Mouse (Mus musculus): ENCODE measurements around the gene Prss8. TPM values are rescaled to one million over a fixed set of nuclear protein-coding genes. Genes with fewer than 3 reads are reported as not detected.

Gene Prss8
- polyA plus RNA-seq, 1 experiment = 6.9 TPM

DNA sequence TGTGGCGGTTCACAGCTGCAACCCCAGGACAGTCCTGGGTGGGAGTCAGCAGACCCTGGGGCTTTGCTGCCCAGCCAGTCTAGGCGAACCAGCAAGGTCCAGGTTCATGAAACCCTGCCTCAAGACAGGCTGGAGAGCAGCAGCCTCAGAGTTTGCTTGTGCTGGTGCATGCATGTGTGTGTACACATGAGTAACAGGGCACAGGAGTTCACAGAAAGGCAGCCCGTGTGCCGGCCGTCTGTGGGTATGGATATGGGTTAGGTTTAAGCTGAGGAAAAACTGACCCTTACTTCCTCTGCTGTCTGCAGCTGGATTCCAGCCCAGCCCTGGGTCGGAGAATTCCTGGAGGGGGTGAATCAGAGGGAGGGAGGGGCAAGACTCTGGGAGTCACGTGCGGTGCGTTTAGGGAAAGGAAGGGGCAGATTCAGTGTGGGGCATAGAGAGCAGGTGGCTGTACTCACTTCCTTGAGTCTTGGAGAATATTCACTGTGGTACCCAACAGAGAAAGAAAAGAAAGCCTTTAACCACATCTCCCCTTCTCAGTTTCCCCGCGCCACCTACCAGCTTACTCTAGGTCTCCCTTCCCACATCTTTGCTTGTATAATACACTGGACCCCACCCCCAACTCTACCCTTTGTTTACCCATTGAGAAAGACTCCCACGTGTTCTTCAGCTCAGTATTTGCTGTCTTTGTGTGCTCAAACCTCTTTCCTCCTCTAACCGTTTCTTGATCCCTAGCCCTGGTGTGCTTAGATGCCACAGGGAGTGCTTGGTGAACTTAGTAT lies 1.6 kb upstream of the Prss8 start:
- Histone ChIP-seq H3K27me3 (ENCODE audit: control insufficient read depth, insufficient read depth, low read length) (no peaks in the 10 kb centered on the region), H3K27ac (ENCODE audit: control insufficient read depth, insufficient read depth, low read length) (no peak overlapping the region), H3K36me3 (ENCODE audit: control insufficient read depth, insufficient read depth, low read length) (0 out of 2 replicates have a peak, but pooled peaks cover under 1% of the 10 kb centered on the region), H3K4me1 (replicated peaks; ENCODE audit: control insufficient read depth, insufficient read depth, low read length) (peaks cover 14% of the 10 kb centered on the region), H3K4me3 (ENCODE audit: control insufficient read depth, insufficient read depth, low read length) (no peak overlapping the region)
- TF ChIP-seq CTCF (IDR thresholded peaks at IDR 0.05; ENCODE audit: borderline replicate concordance, control insufficient read depth, extremely low read depth, insufficient read depth, low read length, poor library complexity) (no peak), POLR2A (IDR thresholded peaks at IDR 0.05; ENCODE audit: control insufficient read depth, extremely low read depth, insufficient read depth, low read length, poor library complexity) (no peak)
- WGBS = 60% methylated on average over 13 of the region's 13 CpGs
- no peak for DNase-seq

DNA sequence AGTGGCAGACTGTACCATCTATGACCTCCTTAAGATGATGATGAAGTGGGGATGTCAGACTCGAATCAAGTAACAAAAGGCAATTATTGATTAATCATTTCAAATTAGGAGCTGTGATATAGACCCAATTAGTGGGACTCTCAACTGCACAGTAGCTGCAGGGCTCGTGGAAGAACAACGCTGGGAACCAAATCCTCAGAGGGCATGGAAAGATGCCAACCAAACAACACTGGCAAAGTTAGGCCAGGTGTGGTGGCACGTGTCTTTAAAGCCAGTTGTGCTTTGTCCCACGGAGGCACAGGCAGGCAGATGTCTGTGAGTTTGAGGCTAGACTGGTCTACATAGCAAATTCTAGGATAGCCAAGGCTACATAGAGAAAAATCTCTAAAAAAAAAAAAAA lies 732 bp upstream of the Prss8 start:
- no peaks in the 10 kb centered on the region for H3K27me3 ChIP-seq (ENCODE audit: control insufficient read depth, insufficient read depth, low read length)
- no peak for TF ChIP-seq CTCF (IDR thresholded peaks at IDR 0.05; ENCODE audit: borderline replicate concordance, control insufficient read depth, extremely low read depth, insufficient read depth, low read length, poor library complexity)
- no peak for TF ChIP-seq POLR2A (IDR thresholded peaks at IDR 0.05; ENCODE audit: control insufficient read depth, extremely low read depth, insufficient read depth, low read length, poor library complexity)
- H3K27ac ChIP-seq (ENCODE audit: control insufficient read depth, insufficient read depth, low read length) = no peak overlapping the region
- peaks cover 7% of the 10 kb centered on the region; the same call in 1 of the 2 replicates for H3K4me1 ChIP-seq (replicated peaks; ENCODE audit: control insufficient read depth, insufficient read depth, low read length)
- peaks cover 8% of the 10 kb centered on the region; the same call in 1 of the 2 replicates for H3K36me3 ChIP-seq (ENCODE audit: control insufficient read depth, insufficient read depth, low read length)
- H3K4me3 ChIP-seq (ENCODE audit: control insufficient read depth, insufficient read depth, low read length) = no peak overlapping the region
- WGBS = 75% methylated on average over 5 of the region's 5 CpGs
- DNase-seq = no peak

DNA sequence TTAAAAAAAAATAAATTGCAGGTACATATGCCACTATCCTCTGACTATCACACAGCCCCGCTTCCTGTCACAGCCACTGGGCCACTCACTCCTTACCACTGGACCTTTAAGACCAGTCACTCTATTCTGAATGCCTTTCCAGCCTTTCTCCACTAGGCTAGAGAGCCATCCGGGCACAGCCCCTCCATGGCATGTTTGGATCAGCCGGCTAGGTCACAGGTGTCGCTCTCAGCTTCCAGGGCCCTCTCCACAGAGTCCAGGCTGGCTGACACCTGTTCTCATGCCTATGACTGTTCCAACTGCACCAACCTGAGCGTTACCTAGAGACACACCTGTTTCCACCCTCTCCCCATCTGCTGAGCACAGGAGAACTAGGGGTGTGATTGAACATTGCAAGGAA lies 1.3 kb downstream of the Prss8 start:
- no peak for DNase-seq
- no peak overlapping the region for H3K27ac ChIP-seq (ENCODE audit: control insufficient read depth, insufficient read depth, low read length)
- H3K36me3 ChIP-seq (ENCODE audit: control insufficient read depth, insufficient read depth, low read length) = peaks cover 18% of the 10 kb centered on the region
- H3K4me3 ChIP-seq (ENCODE audit: control insufficient read depth, insufficient read depth, low read length) = no peak overlapping the region
- peaks cover 4% of the 10 kb centered on the region; the same call in 1 of the 2 replicates for H3K4me1 ChIP-seq (replicated peaks; ENCODE audit: control insufficient read depth, insufficient read depth, low read length)
- WGBS = 89% methylated on average over 5 of the region's 5 CpGs
- TF ChIP-seq POLR2A (IDR thresholded peaks at IDR 0.05; ENCODE audit: control insufficient read depth, extremely low read depth, insufficient read depth, low read length, poor library complexity) = no peak
- TF ChIP-seq CTCF (IDR thresholded peaks at IDR 0.05; ENCODE audit: borderline replicate concordance, control insufficient read depth, extremely low read depth, insufficient read depth, low read length, poor library complexity) = no peak
- H3K27me3 ChIP-seq (ENCODE audit: control insufficient read depth, insufficient read depth, low read length) = no peaks in the 10 kb centered on the region

DNA sequence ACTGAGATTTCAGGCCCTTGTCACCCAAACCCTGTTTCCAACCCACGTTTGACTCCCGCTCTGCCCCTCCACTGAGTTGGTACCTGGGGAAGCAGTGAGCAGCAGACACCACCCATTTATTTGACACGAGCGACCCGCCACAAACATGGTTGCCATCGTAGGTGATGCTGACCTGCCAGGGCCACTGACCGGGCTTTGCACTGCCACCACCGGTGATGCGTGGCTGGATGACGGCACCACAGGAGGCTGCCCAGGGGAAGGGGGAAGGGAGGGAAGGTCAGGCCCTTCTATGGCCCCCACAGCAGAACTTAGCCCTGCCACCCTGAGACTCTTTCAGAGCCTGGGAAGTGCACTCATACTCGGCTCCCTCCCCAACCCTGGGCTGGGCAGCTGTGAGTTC lies 2.2 kb downstream of the Prss8 start:
- Histone ChIP-seq H3K27ac (ENCODE audit: control insufficient read depth, insufficient read depth, low read length) (no peak overlapping the region), H3K4me1 (replicated peaks; ENCODE audit: control insufficient read depth, insufficient read depth, low read length) (peaks cover 4% of the 10 kb centered on the region; the same call in 1 of the 2 replicates), H3K36me3 (ENCODE audit: control insufficient read depth, insufficient read depth, low read length) (peaks cover 18% of the 10 kb centered on the region), H3K27me3 (ENCODE audit: control insufficient read depth, insufficient read depth, low read length) (no peaks in the 10 kb centered on the region), H3K4me3 (ENCODE audit: control insufficient read depth, insufficient read depth, low read length) (no peak overlapping the region)
- DNase-seq = no peak
- no peak for TF ChIP-seq POLR2A (IDR thresholded peaks at IDR 0.05; ENCODE audit: control insufficient read depth, extremely low read depth, insufficient read depth, low read length, poor library complexity)
- no peak for TF ChIP-seq CTCF (IDR thresholded peaks at IDR 0.05; ENCODE audit: borderline replicate concordance, control insufficient read depth, extremely low read depth, insufficient read depth, low read length, poor library complexity)
- WGBS = 95% methylated on average over 11 of the region's 11 CpGs

DNA sequence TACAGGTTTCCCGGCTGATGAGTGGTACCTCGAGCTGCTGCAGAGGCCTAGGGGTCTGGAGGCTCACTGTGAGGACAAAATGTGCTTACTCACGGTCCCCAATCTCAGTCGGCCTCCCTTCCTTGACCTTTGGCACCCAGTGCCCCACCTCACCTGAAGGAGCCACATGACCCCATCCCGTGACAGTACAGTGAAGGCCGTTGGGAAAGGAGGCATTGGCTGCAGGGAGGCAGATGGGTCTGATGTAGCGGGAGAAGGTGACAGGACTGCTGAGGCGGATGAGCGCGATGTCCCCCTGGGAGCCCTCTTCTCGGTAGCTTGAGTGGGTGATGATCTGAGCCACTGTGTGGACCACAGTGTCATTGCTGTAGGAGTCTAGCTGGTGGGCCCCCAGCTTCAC lies 3.1 kb downstream of the Prss8 start:
- no peak for TF ChIP-seq CTCF (IDR thresholded peaks at IDR 0.05; ENCODE audit: borderline replicate concordance, control insufficient read depth, extremely low read depth, insufficient read depth, low read length, poor library complexity)
- no peak for TF ChIP-seq POLR2A (IDR thresholded peaks at IDR 0.05; ENCODE audit: control insufficient read depth, extremely low read depth, insufficient read depth, low read length, poor library complexity)
- no peak overlapping the region for H3K4me3 ChIP-seq (ENCODE audit: control insufficient read depth, insufficient read depth, low read length)
- WGBS = 97% methylated on average over 11 of the region's 11 CpGs
- H3K4me1 ChIP-seq (replicated peaks; ENCODE audit: control insufficient read depth, insufficient read depth, low read length) = peaks cover 7% of the 10 kb centered on the region; the same call in 1 of the 2 replicates
- no peak overlapping the region for H3K27ac ChIP-seq (ENCODE audit: control insufficient read depth, insufficient read depth, low read length)
- H3K36me3 ChIP-seq (ENCODE audit: control insufficient read depth, insufficient read depth, low read length) = peaks cover 18% of the 10 kb centered on the region
- no peaks in the 10 kb centered on the region for H3K27me3 ChIP-seq (ENCODE audit: control insufficient read depth, insufficient read depth, low read length)
- no peak for DNase-seq

DNA sequence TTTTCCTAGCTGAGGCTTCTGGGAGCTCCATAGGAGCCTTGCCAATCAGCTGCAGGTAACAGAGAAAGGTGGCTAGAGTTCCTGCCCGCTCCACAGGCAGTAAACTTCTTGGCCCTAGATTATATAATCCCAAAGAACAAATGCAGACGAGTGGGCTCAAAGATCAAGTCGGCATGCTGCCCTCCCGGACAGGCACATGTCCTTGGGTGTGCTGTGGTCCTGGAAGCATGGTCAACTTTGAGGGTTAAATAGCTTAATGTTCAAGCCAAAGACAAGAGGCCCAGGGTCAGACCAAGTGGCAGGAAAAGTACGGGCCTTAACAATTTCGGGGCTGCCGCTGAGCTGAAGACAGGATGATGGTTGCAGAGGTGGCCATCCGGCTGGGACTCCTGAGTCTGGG lies 3.8 kb downstream of the Prss8 start:
- 97% methylated on average over 8 of the region's 8 CpGs for WGBS
- TF ChIP-seq CTCF (IDR thresholded peaks at IDR 0.05; ENCODE audit: borderline replicate concordance, control insufficient read depth, extremely low read depth, insufficient read depth, low read length, poor library complexity) = no peak
- H3K4me3 ChIP-seq (ENCODE audit: control insufficient read depth, insufficient read depth, low read length) = no peak overlapping the region
- no peak for DNase-seq
- 0 out of 2 replicates have a peak, but pooled peaks cover 3% of the 10 kb centered on the region for H3K4me1 ChIP-seq (replicated peaks; ENCODE audit: control insufficient read depth, insufficient read depth, low read length)
- peaks cover 18% of the 10 kb centered on the region for H3K36me3 ChIP-seq (ENCODE audit: control insufficient read depth, insufficient read depth, low read length)
- H3K27me3 ChIP-seq (ENCODE audit: control insufficient read depth, insufficient read depth, low read length) = no peaks in the 10 kb centered on the region
- H3K27ac ChIP-seq (ENCODE audit: control insufficient read depth, insufficient read depth, low read length) = no peak overlapping the region

All from thymus, adult 2 months (tissue).